Mouse (Mus musculus): ENCODE data around the gene Gemin2. TPM values are rescaled to one million over a fixed set of nuclear protein-coding genes. Genes with fewer than 3 reads are reported as not detected.

The Gemin2 gene
- polyA plus RNA-seq, 1 experiment from 2014 or later: 25.4 TPM

- no peaks in the 10 kb centered on the region for H3K9me3 ChIP-seq (ENCODE audit: control insufficient read depth, low read length)
- peak within 1 kb of the TSS; percentile 99 for H3K4me3 ChIP-seq (ENCODE audit: low read depth, low read length)
- DNase-seq (ENCODE audit: low spot score, missing footprints) (peak; percentile 98), ATAC-seq (ENCODE audit: low FRiP score) (peak; percentile 99)
- peak within 1 kb of the TSS; percentile 99 for H3K9ac ChIP-seq (ENCODE audit: low read length)
- peak within 1 kb of the TSS; percentile 84 for H3K4me2 ChIP-seq
- H3K4me1 ChIP-seq (ENCODE audit: control insufficient read depth, insufficient read depth, low read length): 0 out of 2 replicates have a peak, but pooled peaks cover 5% of the 10 kb centered on the region
- under 1% methylated on average over 43 of the region's 43 CpGs for WGBS
- no peaks in the 10 kb centered on the region for H3K27me3 ChIP-seq (ENCODE audit: control insufficient read depth, insufficient read depth, low read length)
- peak within 1 kb of the TSS; percentile 74 for H3K27ac ChIP-seq (ENCODE audit: low read depth, low read length)
- peaks cover 11% of the 10 kb centered on the region; the same call in 1 of the 2 replicates for H3K36me3 ChIP-seq (ENCODE audit: control insufficient read depth, insufficient read depth, low read length)
Observed at GRCm38 (mm10) chr12:59066448-59067077, 53.4 kb downstream of the Gemin2 start, which contains the start of gene Pnn. Pnn (plus strand) TSS chr12:59066884.

- DNase-seq (ENCODE audit: low spot score, missing footprints) (peak; percentile 95), ATAC-seq (ENCODE audit: low FRiP score) (peak; percentile 70)
- Histone ChIP-seq H3K4me2 (peak overlapping the region; percentile 84), H3K4me1 (ENCODE audit: control insufficient read depth, insufficient read depth, low read length) (0 out of 2 replicates have a peak, but pooled peaks cover 5% of the 10 kb centered on the region), H3K9ac (ENCODE audit: low read length) (peak overlapping the region; percentile 99), H3K27me3 (ENCODE audit: control insufficient read depth, insufficient read depth, low read length) (no peaks in the 10 kb centered on the region), H3K27ac (ENCODE audit: low read depth, low read length) (peak overlapping the region; percentile 74), H3K36me3 (ENCODE audit: control insufficient read depth, insufficient read depth, low read length) (peaks cover 15% of the 10 kb centered on the region), H3K4me3 (ENCODE audit: low read depth, low read length) (peak overlapping the region; percentile 99), H3K9me3 (ENCODE audit: control insufficient read depth, low read length) (no peaks in the 10 kb centered on the region)
- under 1% methylated on average over 41 of the region's 41 CpGs for WGBS
Observed at GRCm38 (mm10) chr12:59067095-59067494, 53.9 kb downstream of the Gemin2 start.

- H3K27ac ChIP-seq (ENCODE audit: low read depth, low read length): no peak overlapping the region
- peaks cover 20% of the 10 kb centered on the region for H3K36me3 ChIP-seq (ENCODE audit: control insufficient read depth, insufficient read depth, low read length)
- H3K9me3 ChIP-seq (ENCODE audit: control insufficient read depth, low read length): no peaks in the 10 kb centered on the region
- H3K4me3 ChIP-seq (ENCODE audit: low read depth, low read length): no peak overlapping the region
- no peak overlapping the region for H3K4me2 ChIP-seq
- no peaks in the 10 kb centered on the region for H3K27me3 ChIP-seq (ENCODE audit: control insufficient read depth, insufficient read depth, low read length)
- no peak for ATAC-seq (ENCODE audit: low FRiP score)
- WGBS: 96% methylated on average over 13 of the region's 13 CpGs
- 0 out of 2 replicates have a peak, but pooled peaks cover 5% of the 10 kb centered on the region for H3K4me1 ChIP-seq (ENCODE audit: control insufficient read depth, insufficient read depth, low read length)
- no peak for DNase-seq (ENCODE audit: low spot score, missing footprints)
- no peak overlapping the region for H3K9ac ChIP-seq (ENCODE audit: low read length)
Observed at GRCm38 (mm10) chr12:59068791-59069190, 55.6 kb downstream of the Gemin2 start.

- H3K9me3 ChIP-seq (ENCODE audit: control insufficient read depth, low read length): no peaks in the 10 kb centered on the region
- peaks cover 20% of the 10 kb centered on the region for H3K36me3 ChIP-seq (ENCODE audit: control insufficient read depth, insufficient read depth, low read length)
- H3K4me1 ChIP-seq (ENCODE audit: control insufficient read depth, insufficient read depth, low read length): 0 out of 2 replicates have a peak, but pooled peaks cover 5% of the 10 kb centered on the region
- ATAC-seq (ENCODE audit: low FRiP score): no peak
- no peak overlapping the region for H3K9ac ChIP-seq (ENCODE audit: low read length)
- DNase-seq (ENCODE audit: low spot score, missing footprints): no peak
- no peak overlapping the region for H3K4me2 ChIP-seq
- 89% methylated on average over 11 of the region's 11 CpGs for whole genome bisulfite sequencing
- no peak overlapping the region for H3K4me3 ChIP-seq (ENCODE audit: low read depth, low read length)
- H3K27ac ChIP-seq (ENCODE audit: low read depth, low read length): no peak overlapping the region
- H3K27me3 ChIP-seq (ENCODE audit: control insufficient read depth, insufficient read depth, low read length): no peaks in the 10 kb centered on the region
Observed at GRCm38 (mm10) chr12:59072286-59072685, 59.1 kb downstream of the Gemin2 start.

GRCm38 (mm10) chr12:59074052-59074451 is 60.9 kb downstream of the Gemin2 start:
- Histone ChIP-seq H3K4me1 (ENCODE audit: control insufficient read depth, insufficient read depth, low read length) (no peaks in the 10 kb centered on the region), H3K27me3 (ENCODE audit: control insufficient read depth, insufficient read depth, low read length) (no peaks in the 10 kb centered on the region), H3K27ac (ENCODE audit: low read depth, low read length) (no peak overlapping the region), H3K4me2 (no peak overlapping the region), H3K36me3 (ENCODE audit: control insufficient read depth, insufficient read depth, low read length) (peaks cover 19% of the 10 kb centered on the region), H3K9me3 (ENCODE audit: control insufficient read depth, low read length) (no peaks in the 10 kb centered on the region), H3K4me3 (ENCODE audit: low read depth, low read length) (no peak overlapping the region), H3K9ac (ENCODE audit: low read length) (no peak overlapping the region)
- DNase-seq (ENCODE audit: low spot score, missing footprints) (no peak), ATAC-seq (ENCODE audit: low FRiP score) (no peak)
- WGBS: 84% methylated on average over 3 of the region's 3 CpGs

- H3K9ac ChIP-seq (ENCODE audit: low read length): no peak overlapping the region
- no peak overlapping the region for H3K4me3 ChIP-seq (ENCODE audit: low read depth, low read length)
- no peak for DNase-seq (ENCODE audit: low spot score, missing footprints)
- H3K9me3 ChIP-seq (ENCODE audit: control insufficient read depth, low read length): no peaks in the 10 kb centered on the region
- H3K4me1 ChIP-seq (ENCODE audit: control insufficient read depth, insufficient read depth, low read length): no peaks in the 10 kb centered on the region
- ATAC-seq (ENCODE audit: low FRiP score): no peak
- WGBS: 88% methylated on average over 3 of the region's 3 CpGs
- peaks cover 6% of the 10 kb centered on the region for H3K36me3 ChIP-seq (ENCODE audit: control insufficient read depth, insufficient read depth, low read length)
- H3K27ac ChIP-seq (ENCODE audit: low read depth, low read length): no peak overlapping the region
- H3K27me3 ChIP-seq (ENCODE audit: control insufficient read depth, insufficient read depth, low read length): no peaks in the 10 kb centered on the region
- no peak overlapping the region for H3K4me2 ChIP-seq
Observed at GRCm38 (mm10) chr12:59076996-59077395, 63.8 kb downstream of the Gemin2 start.

- DNase-seq (ENCODE audit: low spot score, missing footprints) (no peak), ATAC-seq (ENCODE audit: low FRiP score) (no peak)
- H3K36me3 ChIP-seq (ENCODE audit: control insufficient read depth, insufficient read depth, low read length): no peaks in the 10 kb centered on the region
- H3K9me3 ChIP-seq (ENCODE audit: control insufficient read depth, low read length): no peaks in the 10 kb centered on the region
- 96% methylated on average over 3 of the region's 3 CpGs for WGBS
- no peak overlapping the region for H3K4me2 ChIP-seq
- no peaks in the 10 kb centered on the region for H3K4me1 ChIP-seq (ENCODE audit: control insufficient read depth, insufficient read depth, low read length)
- H3K4me3 ChIP-seq (ENCODE audit: low read depth, low read length): no peak overlapping the region
- H3K27me3 ChIP-seq (ENCODE audit: control insufficient read depth, insufficient read depth, low read length): no peaks in the 10 kb centered on the region
- H3K9ac ChIP-seq (ENCODE audit: low read length): no peak overlapping the region
- no peak overlapping the region for H3K27ac ChIP-seq (ENCODE audit: low read depth, low read length)
Observed at GRCm38 (mm10) chr12:59077883-59078282, 64.7 kb downstream of the Gemin2 start.

Other genes with a start within 250 kb of the Gemin2 start
- 90.3 and 97.4 TPM in 2 replicates for gene Sec23a, start 1.4 kb upstream of the Gemin2 start, polyA plus RNA-seq (2014; fragmentation: Nextera tagmentation; extraction: Ambion mirVana)
- gene Trappc6b, start 48.1 kb downstream of the Gemin2 start, polyA plus RNA-seq (2014; fragmentation: Nextera tagmentation; extraction: Ambion mirVana): 72.3 and 79.8 TPM in 2 replicates
- 97.3 and 119 TPM in 2 replicates for gene Pnn, start 53.5 kb downstream of the Gemin2 start, polyA plus RNA-seq (2014; fragmentation: Nextera tagmentation; extraction: Ambion mirVana)
- 55.4 and 63.4 TPM in 2 replicates for gene Mia2, start 82.4 kb downstream of the Gemin2 start, polyA plus RNA-seq (2014; fragmentation: Nextera tagmentation; extraction: Ambion mirVana)
- 9.9 and 10.1 TPM in 2 replicates for gene Fbxo33, start 206.3 kb downstream of the Gemin2 start, polyA plus RNA-seq (2014; fragmentation: Nextera tagmentation; extraction: Ambion mirVana)

Data from midbrain, embryonic 11.5 days (tissue).